Mouse (Mus musculus) intestine, postnatal 0 days (tissue): ENCODE measurements around the gene Fbxw11. TPM values are rescaled to one million over a fixed set of nuclear protein-coding genes. Genes with fewer than 3 reads are reported as not detected.
"Not testable (repeated sequence)": the region's sequence is repeated elsewhere in the genome, so short reads cannot be mapped to it uniquely, and the experiment has no call there.

Experiments used
- ATAC-seq: fragments of 200-750 bp; cut with Nextera tagmentation; 2 replicates; pipeline ENCODE4 v1.8.0; 2017; ENCODE audit warnings: mild to moderate bottlenecking, moderate TSS enrichment, moderate library complexity
- H3K27ac ChIP-seq: fragments of 300-500 bp; sonication (generic); 2 replicates; pipeline ENCODE4 v1.5.1; 2014; ENCODE audit warnings: mild to moderate bottlenecking, low read depth, low read length, moderate library complexity
- H3K27me3 ChIP-seq: fragments of 300-500 bp; sonication (generic); replicated peaks from 2 replicates; pipeline ENCODE4 v1.6.1; 2014; ENCODE audit warnings: low read length, mixed read lengths; ENCODE audit not compliant: control insufficient read depth, insufficient read depth
- H3K36me3 ChIP-seq: fragments of 300-500 bp; sonication (generic); 2 replicates; pipeline ENCODE4 v1.6.1; 2014; ENCODE audit warnings: mild to moderate bottlenecking, moderate library complexity; ENCODE audit not compliant: control insufficient read depth, insufficient read depth
- H3K4me1 ChIP-seq: fragments of 300-500 bp; sonication (generic); replicated peaks from 2 replicates; pipeline ENCODE4 v1.6.1; 2014; ENCODE audit warnings: antibody characterized with exemption, low read length, mixed read lengths; ENCODE audit not compliant: control insufficient read depth, insufficient read depth
- H3K4me2 ChIP-seq: fragments of 300-500 bp; sonication (generic); replicated peaks from 2 replicates; pipeline ENCODE4 v1.6.1; 2014; ENCODE audit warnings: low read depth, mild to moderate bottlenecking, moderate library complexity
- H3K4me3 ChIP-seq: fragments of 300-500 bp; sonication (generic); 2 replicates; pipeline ENCODE4 v1.5.1; 2014; ENCODE audit warnings: low read depth, low read length
- H3K9ac ChIP-seq: fragments of 300-500 bp; sonication (generic); 2 replicates; pipeline ENCODE4 v1.6.1; 2014; ENCODE audit warnings: mild to moderate bottlenecking, low read depth, low read length
- H3K9me3 ChIP-seq: fragments of 300-500 bp; sonication (generic); 2 replicates; pipeline ENCODE4 v1.6.1; 2016; ENCODE audit warnings: mixed run types; ENCODE audit not compliant: control insufficient read depth
- CTCF ChIP-seq: sonication (generic); IDR thresholded peaks from 2 replicates; pipeline ENCODE4 v1.5.1; 2016; ENCODE audit warnings: low read depth, mild to moderate bottlenecking, control low read depth, antibody characterized with exemption, moderate library complexity
- WGBS: fragments of 180-500 bp; shearing (Covaris S2); extraction: QIAGEN DNeasy Blood & Tissue Kit; methylation state at CpG from one replicate; pipeline ENCODE4 v1.1.7; 2014; 5-methylcytosine and 5-hydroxymethylcytosine counted together
- polyA plus RNA-seq: library from polyadenylated mRNA; unstranded; fragments of >200 nt; fragmentation: Nextera tagmentation; extraction: Ambion mirVana; gene quantifications from 2 replicates; pipeline ENCODE4 v1.2.1, GENCODE M21; 2015

Fbxw11 gene
- polyA plus RNA-seq, 1 experiment from 2014 or later: 33.8 TPM

- no peak overlapping the region for H3K27ac ChIP-seq
- no peak for ATAC-seq
- 0 out of 2 replicates have a peak, but pooled peaks cover 4% of the 10 kb centered on the region for H3K4me1 ChIP-seq
- no peaks in the 10 kb centered on the region for H3K9me3 ChIP-seq
- no peaks in the 10 kb centered on the region for H3K27me3 ChIP-seq
- no peak overlapping the region for H3K4me2 ChIP-seq
- H3K4me3 ChIP-seq: no peak overlapping the region
- H3K9ac ChIP-seq: no peak overlapping the region
- H3K36me3 ChIP-seq: no peaks in the 10 kb centered on the region
- TF ChIP-seq CTCF: no peak
- 72% methylated on average over 3 of the region's 3 CpGs for WGBS
Measured at GRCm38 (mm10) chr11:32676777-32677176, 34.3 kb downstream of the Fbxw11 start.

- no peak for TF ChIP-seq CTCF
- no peak overlapping the region for H3K4me3 ChIP-seq
- H3K36me3 ChIP-seq: no peaks in the 10 kb centered on the region
- no peak for ATAC-seq
- 76% methylated on average over 1 of the region's 1 CpGs for WGBS
- H3K9me3 ChIP-seq: no peaks in the 10 kb centered on the region
- no peak overlapping the region for H3K27ac ChIP-seq
- H3K4me1 ChIP-seq: 0 out of 2 replicates have a peak, but pooled peaks cover 4% of the 10 kb centered on the region
- H3K9ac ChIP-seq: no peak overlapping the region
- H3K27me3 ChIP-seq: no peaks in the 10 kb centered on the region
- no peak overlapping the region for H3K4me2 ChIP-seq
Measured at GRCm38 (mm10) chr11:32677811-32678210, 35.3 kb downstream of the Fbxw11 start.

- not testable (repeated sequence) for H3K9ac ChIP-seq, H3K27ac ChIP-seq, H3K4me3 ChIP-seq, H3K4me1 ChIP-seq, ATAC-seq, H3K27me3 ChIP-seq, H3K9me3 ChIP-seq, H3K36me3 ChIP-seq, H3K4me2 ChIP-seq
- 100% methylated on average over 4 of the region's 4 CpGs for WGBS
Measured at GRCm38 (mm10) chr11:32679091-32679490, 36.6 kb downstream of the Fbxw11 start.

DNA sequence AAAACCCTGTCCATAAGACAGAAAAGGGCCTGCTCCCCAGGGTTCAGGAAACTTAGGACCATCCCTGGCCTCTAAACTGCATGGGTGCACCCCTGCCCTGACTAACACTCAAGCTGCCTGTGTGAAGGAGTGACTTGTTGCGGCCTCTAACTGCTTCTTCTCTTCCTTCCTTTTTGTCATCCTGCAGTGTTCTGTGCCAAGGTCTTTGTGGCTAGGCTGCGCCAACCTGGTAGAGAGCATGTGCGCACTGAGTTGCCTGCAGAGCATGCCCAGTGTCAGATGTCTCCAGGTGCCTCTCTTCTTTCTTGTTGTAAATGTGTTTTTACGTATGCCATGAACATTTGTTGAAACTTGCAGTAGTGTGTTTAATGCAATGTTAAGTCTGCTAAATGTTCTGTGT lies 37.5 kb downstream of the Fbxw11 start:
- 76% methylated on average over 4 of the region's 4 CpGs for WGBS
- no peaks in the 10 kb centered on the region for H3K9me3 ChIP-seq
- no peaks in the 10 kb centered on the region for H3K36me3 ChIP-seq
- no peaks in the 10 kb centered on the region for H3K27me3 ChIP-seq
- H3K27ac ChIP-seq: no peak overlapping the region
- no peak for TF ChIP-seq CTCF
- no peak for ATAC-seq
- 0 out of 2 replicates have a peak, but pooled peaks cover 4% of the 10 kb centered on the region for H3K4me1 ChIP-seq
- H3K9ac ChIP-seq: no peak overlapping the region
- no peak overlapping the region for H3K4me3 ChIP-seq
- H3K4me2 ChIP-seq: no peak overlapping the region

DNA sequence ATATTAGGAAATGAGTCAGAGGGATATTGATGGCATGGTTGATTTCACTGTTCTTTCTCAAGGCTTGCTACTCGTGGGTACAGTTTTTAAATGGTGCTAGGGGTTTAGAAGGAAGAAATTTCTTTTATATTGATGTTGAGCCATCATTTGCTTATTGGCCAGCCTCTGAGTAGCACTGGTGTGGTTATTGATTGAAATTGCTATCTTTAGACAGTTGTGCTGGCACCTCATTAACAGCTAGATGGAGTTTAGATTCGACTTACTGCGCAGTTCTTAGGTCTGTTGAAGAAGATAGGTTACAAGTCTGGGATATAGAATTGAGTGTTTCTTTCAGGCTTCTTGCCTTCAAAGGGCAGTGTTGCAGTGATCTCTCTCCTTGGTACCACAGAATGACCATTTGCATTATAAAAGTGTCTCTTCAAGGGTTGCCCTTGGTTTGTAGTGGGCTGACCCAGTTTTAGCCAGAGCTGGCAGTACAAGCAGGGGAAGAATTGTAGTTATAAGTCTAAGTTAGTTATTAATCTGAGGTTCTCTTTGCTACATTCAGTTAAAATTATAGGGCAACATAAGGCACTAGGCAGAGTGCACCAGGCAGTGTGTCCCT lies 38.8 kb downstream of the Fbxw11 start:
- WGBS: 43% methylated on average over 3 of the region's 3 CpGs
- peaks cover 4% of the 10 kb centered on the region; the same call in 1 of the 2 replicates for H3K4me1 ChIP-seq
- no peaks in the 10 kb centered on the region for H3K27me3 ChIP-seq
- no peak overlapping the region for H3K27ac ChIP-seq
- no peak overlapping the region for H3K9ac ChIP-seq
- H3K4me2 ChIP-seq: no peak overlapping the region
- ATAC-seq: no peak
- no peak for TF ChIP-seq CTCF
- H3K4me3 ChIP-seq: no peak overlapping the region
- H3K36me3 ChIP-seq: no peaks in the 10 kb centered on the region
- no peaks in the 10 kb centered on the region for H3K9me3 ChIP-seq

DNA sequence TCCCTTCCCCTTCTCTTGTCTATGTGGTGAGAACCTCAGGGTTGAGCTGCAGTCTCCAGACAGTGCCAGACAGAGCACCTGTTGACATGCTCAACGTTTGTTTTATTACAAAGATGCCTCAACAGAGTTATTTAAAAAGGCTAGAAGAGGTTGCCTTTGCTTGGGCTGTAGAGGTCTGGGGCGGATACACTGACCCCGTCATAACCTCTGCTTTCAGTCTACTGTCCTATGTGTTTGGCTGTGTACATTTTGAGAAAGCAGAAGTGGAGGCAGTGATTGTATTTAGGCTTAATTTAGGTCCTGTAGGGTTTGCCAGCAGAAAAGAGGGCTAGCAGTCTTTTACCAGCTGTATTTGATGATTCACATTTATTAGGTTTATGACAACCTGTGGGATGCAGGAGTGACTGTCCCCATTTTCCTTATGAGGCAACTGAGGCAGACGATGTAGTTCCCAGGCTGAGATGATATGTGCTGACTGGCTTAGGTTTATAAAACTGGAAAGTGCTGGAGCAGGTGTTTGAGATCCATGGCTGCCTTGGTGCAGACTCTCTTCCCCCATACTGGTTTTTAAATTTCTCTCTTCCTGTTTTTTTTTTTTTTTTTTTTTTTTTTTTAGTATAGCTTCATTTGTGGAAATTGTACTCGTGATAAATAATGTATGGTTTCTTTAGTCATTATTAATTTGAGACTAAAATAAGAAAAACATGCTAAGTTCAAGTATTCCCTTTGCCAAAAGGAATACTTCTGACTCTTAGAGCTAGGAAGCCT lies 40.0 kb downstream of the Fbxw11 start:
- no peak overlapping the region for H3K4me2 ChIP-seq
- WGBS: 64% methylated on average over 5 of the region's 5 CpGs
- TF ChIP-seq CTCF: no peak
- no peaks in the 10 kb centered on the region for H3K27me3 ChIP-seq
- ATAC-seq: no peak
- H3K36me3 ChIP-seq: no peaks in the 10 kb centered on the region
- H3K4me3 ChIP-seq: no peak overlapping the region
- no peak overlapping the region for H3K9ac ChIP-seq
- no peak overlapping the region for H3K27ac ChIP-seq
- H3K9me3 ChIP-seq: no peaks in the 10 kb centered on the region
- H3K4me1 ChIP-seq: peaks cover 4% of the 10 kb centered on the region; the same call in 1 of the 2 replicates
